In the genomic region with DNA sequence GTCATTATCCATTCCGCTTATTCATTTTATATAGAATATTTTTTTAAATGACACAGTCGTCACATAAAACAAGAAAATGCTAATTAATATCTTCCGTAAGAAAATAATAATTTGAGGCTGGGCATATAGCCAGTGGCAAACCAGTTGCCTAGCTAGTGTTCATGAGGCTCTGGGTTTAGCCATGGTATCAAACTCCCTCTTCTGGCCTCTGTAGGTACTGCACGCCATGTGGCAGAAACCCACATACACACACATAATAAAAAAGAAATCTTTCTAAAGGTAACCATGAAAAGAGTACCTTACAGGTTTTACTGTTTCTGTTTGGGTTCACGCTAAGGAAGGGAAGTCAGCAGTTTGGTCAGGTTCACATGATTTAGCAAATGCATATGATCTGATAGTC, we compare ENCODE assay signal across 12 mouse cellular contexts.
DNase-seq lines count a peak whose midpoint lies in the region; ATAC-seq and TF ChIP-seq lines count a peak whose summit lies in the region.
"Had no signal": no experiment of that assay in that cellular context is flagged by ENCODE, and none has a peak within 500 bp of the region (broad histone marks: within the 10 kb centered on the region; RNA-seq: fewer than 3 reads in every experiment).

No protein-coding gene starts in this region.

- peak; percentile 33 for DNase-seq in hindbrain, embryonic 14.5 days (ENCODE audit: low spot score)
- DNase-seq in testis, postnatal 10 days (ENCODE audit: low spot score) = peak; percentile 49
- DNase-seq in testis, postnatal 14 days (ENCODE audit: low spot score) = no peak
- DNase-seq in c-Kit-positive CD71-positive TER-119-negative erythroid progenitor cells, embryonic 14.5 days (ENCODE audit: low read depth) = peak; percentile 5
- no peak for DNase-seq in stomach, postnatal 0 days (ENCODE audit: low spot score)
- DNase-seq in spleen, postnatal 14 days (ENCODE audit: low spot score in 2 of 2) = no peak
- no peak for DNase-seq in midbrain, embryonic 10.5 days (ENCODE audit: low spot score)
- DNase-seq: gastrocnemius, postnatal 25 days; heart, postnatal 14 days had no signal

- 93% methylated on average over 5 of the region's 5 CpGs for WGBS in hindbrain, embryonic 14.5 days
- WGBS in hindbrain, embryonic 12.5 days = 94% methylated on average over 5 of the region's 5 CpGs
- 91% methylated on average over 5 of the region's 5 CpGs for WGBS in stomach, postnatal 0 days
- WGBS in midbrain, embryonic 10.5 days = 88% methylated on average over 5 of the region's 5 CpGs

- no peaks in the 10 kb centered on the region for H3K36me3 ChIP-seq in hindbrain, embryonic 14.5 days (replicated peaks; ENCODE audit: control insufficient read depth, insufficient read depth)
- no peaks in the 10 kb centered on the region for H3K36me3 ChIP-seq in hindbrain, embryonic 12.5 days
- no peaks in the 10 kb centered on the region for H3K36me3 ChIP-seq in stomach, postnatal 0 days (ENCODE audit: control insufficient read depth, insufficient read depth, low read length)
- H3K36me3 ChIP-seq in midbrain, embryonic 10.5 days = no peaks in the 10 kb centered on the region
- H3K36me3 ChIP-seq: limb, embryonic 13.5 days had no signal

- H3K27ac ChIP-seq in hindbrain, embryonic 14.5 days = no peak overlapping the region
- no peak overlapping the region for H3K27ac ChIP-seq in hindbrain, embryonic 12.5 days
- H3K27ac ChIP-seq in stomach, postnatal 0 days (replicated peaks) = no peak overlapping the region
- H3K27ac ChIP-seq in midbrain, embryonic 10.5 days (replicated peaks) = no peak overlapping the region
- H3K27ac ChIP-seq: limb, embryonic 13.5 days had no signal

- H3K27me3 ChIP-seq in hindbrain, embryonic 14.5 days (ENCODE audit: control insufficient read depth, insufficient read depth, low read length) = no peaks in the 10 kb centered on the region
- H3K27me3 ChIP-seq in hindbrain, embryonic 12.5 days = no peaks in the 10 kb centered on the region
- H3K27me3 ChIP-seq in stomach, postnatal 0 days (ENCODE audit: control insufficient read depth, insufficient read depth, low read length) = no peaks in the 10 kb centered on the region
- H3K27me3 ChIP-seq in midbrain, embryonic 10.5 days (ENCODE audit: low read depth, poor library complexity, severe bottlenecking) = no peaks in the 10 kb centered on the region
- H3K27me3 ChIP-seq: limb, embryonic 13.5 days had no signal

- no peak overlapping the region for H3K4me3 ChIP-seq in hindbrain, embryonic 14.5 days (replicated peaks; ENCODE audit: low read length)
- H3K4me3 ChIP-seq in hindbrain, embryonic 12.5 days = no peak overlapping the region
- no peak overlapping the region for H3K4me3 ChIP-seq in stomach, postnatal 0 days (ENCODE audit: low read depth, low read length)
- no peak overlapping the region for H3K4me3 ChIP-seq in midbrain, embryonic 10.5 days
- H3K4me3 ChIP-seq: limb, embryonic 13.5 days had no signal

- H3K4me1 ChIP-seq in hindbrain, embryonic 14.5 days (replicated peaks; ENCODE audit: control insufficient read depth, insufficient read depth, low read length) = 0 out of 2 replicates have a peak, but pooled peaks cover 3% of the 10 kb centered on the region
- no peaks in the 10 kb centered on the region for H3K4me1 ChIP-seq in hindbrain, embryonic 12.5 days
- H3K4me1 ChIP-seq in stomach, postnatal 0 days (replicated peaks; ENCODE audit: control insufficient read depth, insufficient read depth) = no peaks in the 10 kb centered on the region
- peaks cover 3% of the 10 kb centered on the region for H3K4me1 ChIP-seq in midbrain, embryonic 10.5 days
- H3K4me1 ChIP-seq: limb, embryonic 13.5 days had no signal

- H3K9ac ChIP-seq in hindbrain, embryonic 14.5 days = no peak overlapping the region
- no peak overlapping the region for H3K9ac ChIP-seq in hindbrain, embryonic 12.5 days
- H3K9ac ChIP-seq in stomach, postnatal 0 days (ENCODE audit: low read length) = no peak overlapping the region
- H3K9ac ChIP-seq: limb, embryonic 13.5 days had no signal

- H3K4me2 ChIP-seq in hindbrain, embryonic 14.5 days (replicated peaks) = no peak overlapping the region
- no peak overlapping the region for H3K4me2 ChIP-seq in hindbrain, embryonic 12.5 days (replicated peaks)
- no peak overlapping the region for H3K4me2 ChIP-seq in stomach, postnatal 0 days (replicated peaks; ENCODE audit: low read depth)
- H3K4me2 ChIP-seq: limb, embryonic 13.5 days; midbrain, embryonic 11.5 days had no signal

- TF ChIP-seq CTCF in stomach, postnatal 0 days (IDR thresholded peaks at IDR 0.05; ENCODE audit: low read depth) = peak; percentile 46

- no peak for ATAC-seq in hindbrain, embryonic 14.5 days (ENCODE audit: low FRiP score)
- ATAC-seq in hindbrain, embryonic 12.5 days (ENCODE audit: low FRiP score) = no peak
- ATAC-seq in stomach, postnatal 0 days (ENCODE audit: low FRiP score, low TSS enrichment) = no peak

- TF ChIP-seq EP300 in stomach, postnatal 0 days (optimal IDR thresholded peaks at IDR 0.05) = no peak

- 0 out of 2 replicates have a peak, but pooled peaks cover 5% of the 10 kb centered on the region for H3K9me3 ChIP-seq in hindbrain, embryonic 14.5 days (ENCODE audit: control insufficient read depth, low read length)
- 0 out of 2 replicates have a peak, but pooled peaks cover 4% of the 10 kb centered on the region for H3K9me3 ChIP-seq in hindbrain, embryonic 12.5 days (replicated peaks)
- peaks cover 5% of the 10 kb centered on the region; the same call in 1 of the 2 replicates for H3K9me3 ChIP-seq in stomach, postnatal 0 days (ENCODE audit: control insufficient read depth, low read length)
- peaks cover 5% of the 10 kb centered on the region for H3K9me3 ChIP-seq in midbrain, embryonic 10.5 days (replicated peaks)

Comparison
In these comparisons a context has a peak if more than half of its experiments do, and no peak if none do; other contexts are left out.
1. DNase-seq: peak in hindbrain, embryonic 14.5 days (single experiment), testis, postnatal 10 days (single experiment) and c-Kit-positive CD71-positive TER-119-negative erythroid progenitor cells, embryonic 14.5 days (single experiment); none in testis, postnatal 14 days (single experiment), stomach, postnatal 0 days (single experiment), spleen, postnatal 14 days (0 of 2) and midbrain, embryonic 10.5 days (single experiment).